Mouse (Mus musculus) heart, embryonic 15.5 days (tissue): ENCODE data around the gene Atg4b. TPM values are rescaled to one million over a fixed set of nuclear protein-coding genes. Genes with fewer than 3 reads are reported as not detected.
"Not testable (repeated sequence)": the region's sequence is repeated elsewhere in the genome, so short reads cannot be mapped to it uniquely, and the experiment has no call there.

Source experiments
- ATAC-seq: fragments of 200-750 bp; cut with Nextera tagmentation; replicated peaks from 2 replicates; pipeline ENCODE4 v1.8.0; 2017; ENCODE audit warnings: low read depth, moderate TSS enrichment; ENCODE audit not compliant: insufficient number of reproducible peaks, insufficient read depth, low FRiP score
- H3K27ac ChIP-seq: fragments of 300-500 bp; sonication (generic); 2 replicates; pipeline ENCODE4 v1.5.1; 2015; ENCODE audit warnings: mild to moderate bottlenecking, inconsistent platforms
- H3K27me3 ChIP-seq: fragments of 300-500 bp; sonication (generic); 2 replicates; pipeline ENCODE4 v1.6.1; 2015; ENCODE audit warnings: inconsistent platforms
- H3K36me3 ChIP-seq: fragments of 300-500 bp; sonication (generic); 2 replicates; pipeline ENCODE4 v1.6.1; 2015; ENCODE audit warnings: mild to moderate bottlenecking, inconsistent platforms
- H3K4me1 ChIP-seq: fragments of 300-500 bp; sonication (generic); replicated peaks from 2 replicates; pipeline ENCODE4 v1.6.1; 2015; ENCODE audit warnings: inconsistent platforms
- H3K4me2 ChIP-seq: fragments of 300-500 bp; sonication (generic); 2 replicates; pipeline ENCODE4 v1.6.1; 2015; ENCODE audit warnings: inconsistent platforms, mild to moderate bottlenecking, moderate library complexity
- H3K4me3 ChIP-seq: fragments of 300-500 bp; sonication (generic); 2 replicates; pipeline ENCODE4 v1.5.1; 2015; ENCODE audit warnings: mild to moderate bottlenecking, inconsistent platforms
- H3K9ac ChIP-seq: fragments of 300-500 bp; sonication (generic); 2 replicates; pipeline ENCODE4 v1.6.1; 2015; ENCODE audit warnings: mild to moderate bottlenecking, inconsistent platforms
- H3K9me3 ChIP-seq: fragments of 300-500 bp; sonication (generic); replicated peaks from 2 replicates; pipeline ENCODE4 v1.6.1; 2016; ENCODE audit warnings: inconsistent platforms
- WGBS: fragments of 180-500 bp; shearing (Covaris S2); methylation state at CpG from one replicate; pipeline ENCODE4 v1.1.7; 2015; ENCODE audit warnings: mixed read lengths; 5-methylcytosine and 5-hydroxymethylcytosine counted together
- polyA plus RNA-seq: library from polyadenylated mRNA; unstranded; fragments of >200 nt; fragmentation: Nextera tagmentation; extraction: Ambion mirVana; gene quantifications from 2 replicates; pipeline ENCODE4 v1.2.1, GENCODE M21; 2015

Atg4b gene
- polyA plus RNA-seq, 1 experiment from 2014 or later, result 56.1 TPM

GRCm38 (mm10) chr1:93837335-93837734 is 86.0 kb downstream of the Atg4b start:
- no peak overlapping the region for H3K27ac ChIP-seq
- 89% methylated on average over 8 of the region's 8 CpGs for WGBS
- H3K4me1 ChIP-seq, result no peaks in the 10 kb centered on the region
- H3K9ac ChIP-seq, result no peak overlapping the region
- no peaks in the 10 kb centered on the region for H3K9me3 ChIP-seq
- no peaks in the 10 kb centered on the region for H3K27me3 ChIP-seq
- no peaks in the 10 kb centered on the region for H3K36me3 ChIP-seq
- no peak overlapping the region for H3K4me3 ChIP-seq
- no peak overlapping the region for H3K4me2 ChIP-seq
- ATAC-seq, result no peak

- not testable (repeated sequence) for H3K27me3 ChIP-seq, ATAC-seq, H3K4me2 ChIP-seq, H3K4me1 ChIP-seq, H3K9me3 ChIP-seq, H3K9ac ChIP-seq, H3K27ac ChIP-seq, H3K4me3 ChIP-seq, H3K36me3 ChIP-seq
- WGBS, result 81% methylated on average over 8 of the region's 8 CpGs
Measured at GRCm38 (mm10) chr1:93838569-93838968, 87.3 kb downstream of the Atg4b start.

Other genes with a start within 250 kb of the Atg4b start
- gene Farp2, start 239.4 kb upstream of the Atg4b start, polyA plus RNA-seq, result 4.1 and 4.8 TPM in 2 replicates
- 124 and 153 TPM in 2 replicates for gene Stk25, start 92.8 kb upstream of the Atg4b start, polyA plus RNA-seq
- 38.2 and 51.3 TPM in 2 replicates for gene Bok, start 65.8 kb upstream of the Atg4b start, polyA plus RNA-seq
- 51.0 and 51.4 TPM in 2 replicates for gene Thap4, start 3.4 kb downstream of the Atg4b start, polyA plus RNA-seq
- 147 and 156 TPM in 2 replicates for gene Dtymk, start 50.4 kb downstream of the Atg4b start, polyA plus RNA-seq
- 10.3 and 11.9 TPM in 2 replicates for gene Ing5, start 52.5 kb downstream of the Atg4b start, polyA plus RNA-seq
- 15.4 and 18.5 TPM in 2 replicates for gene D2hgdh, start 73.4 kb downstream of the Atg4b start, polyA plus RNA-seq
- gene Gal3st2, start 109.8 kb downstream of the Atg4b start, polyA plus RNA-seq, result 0.09 and 0.10 TPM in 2 replicates
- gene Gal3st2b, start 166.8 kb downstream of the Atg4b start, polyA plus RNA-seq, result not detected in 2 replicates
- 0.01 and 0.04 TPM in 2 replicates for gene Gal3st2c, start 239.0 kb downstream of the Atg4b start, polyA plus RNA-seq